Mouse (Mus musculus) intestine, embryonic 15.5 days (tissue): ENCODE results near the gene Spi1. TPM values are rescaled to one million over a fixed set of nuclear protein-coding genes. Genes with fewer than 3 reads are reported as not detected.
A peak's percentile ranks its signal among the peaks of the same experiment; 100 is the strongest.

Experiments used
- ATAC-seq: fragments of 200-750 bp; cut with Nextera tagmentation; 2 replicates; pipeline ENCODE4 v1.8.0; 2017; ENCODE audit warnings: moderate TSS enrichment, moderate library complexity
- H3K27ac ChIP-seq: fragments of 300-500 bp; sonication (generic); 2 replicates; pipeline ENCODE4 v1.5.1; 2015; ENCODE audit warnings: mild to moderate bottlenecking, inconsistent platforms
- H3K27me3 ChIP-seq: fragments of 300-500 bp; sonication (generic); replicated peaks from 2 replicates; pipeline ENCODE4 v1.6.1; 2015; ENCODE audit warnings: inconsistent platforms
- H3K36me3 ChIP-seq: fragments of 300-500 bp; sonication (generic); 2 replicates; pipeline ENCODE4 v1.6.1; 2015; ENCODE audit warnings: inconsistent platforms
- H3K4me1 ChIP-seq: fragments of 300-500 bp; sonication (generic); replicated peaks from 2 replicates; pipeline ENCODE4 v1.6.1; 2015; ENCODE audit warnings: inconsistent platforms
- H3K4me2 ChIP-seq: fragments of 300-500 bp; sonication (generic); replicated peaks from 2 replicates; pipeline ENCODE4 v1.6.1; 2015; ENCODE audit warnings: mild to moderate bottlenecking, inconsistent platforms
- H3K4me3 ChIP-seq: fragments of 300-500 bp; sonication (generic); replicated peaks from 2 replicates; pipeline ENCODE4 v1.5.1; 2015; ENCODE audit warnings: inconsistent platforms
- H3K9ac ChIP-seq: fragments of 300-500 bp; sonication (generic); 2 replicates; pipeline ENCODE4 v1.6.1; 2015; ENCODE audit warnings: inconsistent platforms
- H3K9me3 ChIP-seq: fragments of 300-500 bp; sonication (generic); 2 replicates; pipeline ENCODE4 v1.6.1; 2016; ENCODE audit warnings: inconsistent platforms
- WGBS: fragments of 180-500 bp; shearing (Covaris S2); methylation state at CpG from one replicate; pipeline ENCODE4 v1.1.7; 2015; 5-methylcytosine and 5-hydroxymethylcytosine counted together
- polyA plus RNA-seq: library from polyadenylated mRNA; unstranded; fragments of >200 nt; fragmentation: Nextera tagmentation; extraction: Ambion mirVana; gene quantifications from 2 replicates; pipeline ENCODE4 v1.2.1, GENCODE M21; 2015

Gene Spi1
- polyA plus RNA-seq, 1 experiment from 2014 or later, result 7.9 TPM

DNA sequence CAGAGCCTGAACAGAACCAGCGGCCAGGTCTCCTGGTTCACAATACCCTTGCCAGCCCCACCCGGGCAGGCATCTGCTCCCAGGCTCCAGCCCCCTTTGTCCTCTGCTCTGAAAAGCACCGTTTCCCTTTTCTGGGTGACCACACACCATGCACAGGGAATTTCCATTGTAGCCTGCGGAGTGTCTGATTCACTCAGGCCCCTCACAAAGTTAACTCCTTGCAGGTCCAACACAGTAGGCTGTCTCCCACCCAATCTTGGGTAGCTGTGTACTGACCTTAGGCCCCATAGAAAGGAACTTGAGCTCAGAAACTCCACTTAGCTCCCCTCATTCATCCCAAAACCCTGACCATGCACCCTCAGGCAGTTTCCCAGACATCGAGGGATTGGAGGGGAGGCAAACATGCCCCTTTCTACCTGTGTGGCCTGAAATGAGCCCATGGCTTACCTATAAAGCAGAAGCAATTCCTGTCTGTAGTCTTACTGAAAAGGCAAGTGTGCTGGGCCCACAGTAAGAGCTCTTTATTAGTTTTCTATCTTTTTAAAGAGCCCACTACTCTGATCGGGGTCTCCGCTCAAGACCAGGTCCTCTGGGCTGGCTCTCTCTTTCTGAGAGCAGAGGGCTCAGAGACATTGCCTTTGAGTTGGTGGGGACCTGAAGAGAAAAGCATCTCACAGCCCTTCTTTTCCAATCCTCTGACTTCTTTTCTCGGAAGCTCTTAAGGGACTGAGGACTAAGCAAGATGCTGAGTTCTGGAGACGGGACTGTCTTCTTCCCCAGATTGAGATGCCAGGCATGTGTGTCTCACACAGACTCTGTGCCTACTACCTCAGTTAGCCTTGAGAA lies 4.4 kb downstream of the Spi1 start:
- Histone ChIP-seq H3K36me3 (no peaks in the 10 kb centered on the region), H3K4me2 (no peak overlapping the region), H3K27ac (no peak overlapping the region), H3K9me3 (no peaks in the 10 kb centered on the region), H3K9ac (no peak overlapping the region), H3K4me3 (no peak overlapping the region), H3K27me3 (no peaks in the 10 kb centered on the region), H3K4me1 (no peaks in the 10 kb centered on the region)
- no peak for ATAC-seq
- 78% methylated on average over 9 of the region's 9 CpGs for WGBS

DNA sequence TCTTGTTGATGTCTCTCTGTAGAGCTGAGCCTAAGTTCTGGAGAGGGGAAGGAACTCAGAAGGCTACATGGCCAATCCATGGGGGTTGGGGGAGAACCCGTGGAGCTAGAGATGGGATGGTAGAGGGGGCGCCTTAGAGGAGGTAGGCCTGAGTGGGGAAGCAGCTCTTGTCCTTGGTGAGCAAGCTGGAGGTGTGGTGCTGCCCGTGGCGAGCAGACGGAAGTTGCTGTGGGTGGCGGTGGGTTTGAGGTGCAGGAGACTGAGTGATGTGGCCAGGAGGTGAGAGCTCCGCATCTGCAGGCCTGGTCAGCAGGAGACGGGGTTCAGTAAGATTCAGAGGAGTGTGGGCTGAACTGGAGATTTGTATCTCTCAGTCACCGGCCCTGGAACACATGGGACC lies 5.3 kb downstream of the Spi1 start:
- Histone ChIP-seq H3K9me3 (no peaks in the 10 kb centered on the region), H3K4me3 (no peak overlapping the region), H3K4me2 (no peak overlapping the region), H3K4me1 (no peaks in the 10 kb centered on the region), H3K27ac (no peak overlapping the region), H3K36me3 (no peaks in the 10 kb centered on the region), H3K27me3 (no peaks in the 10 kb centered on the region), H3K9ac (no peak overlapping the region)
- ATAC-seq, result no peak
- 78% methylated on average over 9 of the region's 9 CpGs for WGBS

GRCm38 (mm10) chr2:91088987-91089386 lies 6.8 kb downstream of the Spi1 start:
- no peak for ATAC-seq
- Histone ChIP-seq H3K36me3 (no peaks in the 10 kb centered on the region), H3K27me3 (no peaks in the 10 kb centered on the region), H3K9ac (no peak overlapping the region), H3K27ac (no peak overlapping the region), H3K9me3 (no peaks in the 10 kb centered on the region), H3K4me2 (no peak overlapping the region), H3K4me3 (no peak overlapping the region), H3K4me1 (no peaks in the 10 kb centered on the region)
- 84% methylated on average over 9 of the region's 9 CpGs for WGBS

GRCm38 (mm10) chr2:91090208-91090607 lies 8.0 kb downstream of the Spi1 start:
- WGBS, result 72% methylated on average over 6 of the region's 6 CpGs
- no peak overlapping the region for H3K4me2 ChIP-seq
- ATAC-seq, result no peak
- H3K4me1 ChIP-seq, result no peaks in the 10 kb centered on the region
- no peak overlapping the region for H3K9ac ChIP-seq
- no peaks in the 10 kb centered on the region for H3K27me3 ChIP-seq
- no peak overlapping the region for H3K27ac ChIP-seq
- H3K9me3 ChIP-seq, result no peaks in the 10 kb centered on the region
- H3K4me3 ChIP-seq, result no peak overlapping the region
- H3K36me3 ChIP-seq, result no peaks in the 10 kb centered on the region

DNA sequence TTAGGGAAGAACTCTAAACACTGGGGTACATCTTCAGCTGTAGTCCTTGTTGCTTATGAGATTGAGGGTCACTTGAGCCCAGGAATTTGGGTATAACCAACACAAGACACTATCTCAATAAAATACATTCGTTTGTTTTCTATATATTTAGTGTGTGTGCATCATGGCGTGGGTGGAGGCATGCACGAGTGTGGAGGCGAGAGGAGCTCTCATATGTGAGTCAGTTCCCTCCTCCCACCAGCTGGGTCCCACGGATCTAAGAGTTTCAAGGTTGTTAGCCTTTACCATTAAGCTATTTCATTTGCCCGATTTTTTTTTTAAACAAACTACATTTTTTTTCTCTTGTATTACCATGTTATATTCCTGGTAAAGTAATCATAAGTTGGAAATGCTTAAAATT lies 8.6 kb downstream of the Spi1 start:
- H3K27me3 ChIP-seq, result no peaks in the 10 kb centered on the region
- no peak overlapping the region for H3K9ac ChIP-seq
- H3K9me3 ChIP-seq, result no peaks in the 10 kb centered on the region
- no peaks in the 10 kb centered on the region for H3K4me1 ChIP-seq
- no peak overlapping the region for H3K4me3 ChIP-seq
- no peak overlapping the region for H3K4me2 ChIP-seq
- 74% methylated on average over 6 of the region's 6 CpGs for WGBS
- no peak for ATAC-seq
- H3K27ac ChIP-seq, result no peak overlapping the region
- no peaks in the 10 kb centered on the region for H3K36me3 ChIP-seq

GRCm38 (mm10) chr2:91096524-91096923 lies 14.3 kb downstream of the Spi1 start:
- no peaks in the 10 kb centered on the region for H3K27me3 ChIP-seq
- WGBS, result 63% methylated on average over 14 of the region's 14 CpGs
- H3K9me3 ChIP-seq, result no peaks in the 10 kb centered on the region
- H3K4me1 ChIP-seq, result no peaks in the 10 kb centered on the region
- ATAC-seq, result no peak
- H3K4me2 ChIP-seq, result no peak overlapping the region
- no peak overlapping the region for H3K27ac ChIP-seq
- H3K4me3 ChIP-seq, result 0 out of 2 replicates have a peak overlapping the region, but pooled peaks have one; percentile 6
- no peak overlapping the region for H3K9ac ChIP-seq
- no peaks in the 10 kb centered on the region for H3K36me3 ChIP-seq

DNA sequence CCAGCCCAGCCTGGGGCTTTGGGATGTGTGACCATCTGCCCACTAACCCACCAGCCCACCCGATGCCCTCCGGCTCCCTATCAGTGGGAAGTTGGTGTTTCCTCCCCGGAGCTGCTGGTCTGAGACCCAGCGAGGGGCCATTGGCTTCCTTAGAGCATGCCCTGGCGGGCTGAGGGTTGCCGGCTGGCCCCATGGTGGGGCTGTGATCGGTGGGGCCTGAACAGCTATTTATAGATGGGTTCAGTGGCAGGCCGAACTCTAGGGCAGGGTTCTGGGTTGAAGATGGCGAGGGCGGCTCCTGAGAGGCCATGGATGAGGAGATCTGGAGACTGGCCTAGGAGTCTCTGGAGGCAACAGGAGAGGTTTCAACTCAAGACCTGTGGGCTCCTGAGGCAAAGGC lies 14.8 kb downstream of the Spi1 start:
- no peak overlapping the region for H3K9ac ChIP-seq
- ATAC-seq, result no peak
- no peaks in the 10 kb centered on the region for H3K4me1 ChIP-seq
- H3K4me2 ChIP-seq, result no peak overlapping the region
- 0 out of 2 replicates have a peak overlapping the region, but pooled peaks have one; percentile 6 for H3K4me3 ChIP-seq
- H3K27ac ChIP-seq, result no peak overlapping the region
- H3K9me3 ChIP-seq, result no peaks in the 10 kb centered on the region
- WGBS, result 83% methylated on average over 10 of the region's 10 CpGs
- no peaks in the 10 kb centered on the region for H3K36me3 ChIP-seq
- H3K27me3 ChIP-seq, result no peaks in the 10 kb centered on the region

DNA sequence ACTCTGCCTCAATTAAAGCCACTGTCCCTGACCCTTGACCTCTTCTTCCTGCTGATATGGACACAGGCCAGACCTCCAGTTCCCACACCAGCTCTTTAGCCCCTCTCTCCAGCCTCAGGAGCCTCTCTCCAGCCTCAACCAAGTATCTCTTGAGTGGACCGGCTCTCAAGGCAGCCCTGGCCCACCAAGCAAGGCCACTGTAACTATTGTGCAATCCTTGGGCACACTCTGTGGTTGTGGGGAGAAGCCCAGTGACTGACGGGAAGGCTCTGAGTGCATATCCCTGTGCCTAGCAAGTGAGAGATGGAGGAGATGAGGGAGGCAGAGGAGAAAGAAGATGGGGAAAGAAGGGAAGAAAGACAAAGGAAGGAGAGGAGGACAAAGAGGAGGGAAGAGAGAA lies 16.0 kb downstream of the Spi1 start:
- 69% methylated on average over 2 of the region's 2 CpGs for WGBS
- ATAC-seq, result no peak
- Histone ChIP-seq H3K4me2 (no peak overlapping the region), H3K27ac (no peak overlapping the region), H3K4me3 (no peak overlapping the region), H3K36me3 (no peaks in the 10 kb centered on the region), H3K9me3 (no peaks in the 10 kb centered on the region), H3K9ac (no peak overlapping the region), H3K4me1 (no peaks in the 10 kb centered on the region), H3K27me3 (no peaks in the 10 kb centered on the region)

GRCm38 (mm10) chr2:91101124-91101740 lies 19.0 kb downstream of the Spi1 start:
- Histone ChIP-seq H3K4me1 (no peaks in the 10 kb centered on the region), H3K27me3 (no peaks in the 10 kb centered on the region), H3K36me3 (no peaks in the 10 kb centered on the region), H3K9ac (no peak overlapping the region), H3K4me3 (no peak overlapping the region), H3K9me3 (no peaks in the 10 kb centered on the region), H3K27ac (no peak overlapping the region), H3K4me2 (no peak overlapping the region)
- WGBS, result 8% methylated on average over 7 of the region's 7 CpGs
- peak; percentile 91 for ATAC-seq

GRCm38 (mm10) chr2:91108156-91108555 lies 26.0 kb downstream of the Spi1 start:
- H3K27ac ChIP-seq, result no peak overlapping the region
- no peaks in the 10 kb centered on the region for H3K36me3 ChIP-seq
- H3K9me3 ChIP-seq, result no peaks in the 10 kb centered on the region
- H3K4me1 ChIP-seq, result no peaks in the 10 kb centered on the region
- 77% methylated on average over 3 of the region's 3 CpGs for WGBS
- no peak overlapping the region for H3K4me3 ChIP-seq
- no peaks in the 10 kb centered on the region for H3K27me3 ChIP-seq
- no peak for ATAC-seq
- no peak overlapping the region for H3K9ac ChIP-seq
- no peak overlapping the region for H3K4me2 ChIP-seq

GRCm38 (mm10) chr2:91109241-91109640 lies 27.1 kb downstream of the Spi1 start:
- Histone ChIP-seq H3K4me1 (no peaks in the 10 kb centered on the region), H3K4me2 (no peak overlapping the region), H3K4me3 (no peak overlapping the region), H3K9ac (no peak overlapping the region), H3K36me3 (no peaks in the 10 kb centered on the region), H3K9me3 (no peaks in the 10 kb centered on the region), H3K27ac (no peak overlapping the region), H3K27me3 (no peaks in the 10 kb centered on the region)
- ATAC-seq, result no peak
- WGBS, result 81% methylated on average over 5 of the region's 5 CpGs

- 86% methylated on average over 5 of the region's 5 CpGs for WGBS
- no peak overlapping the region for H3K4me3 ChIP-seq
Observed at GRCm38 (mm10) chr2:91109807-91110385, 27.7 kb downstream of the Spi1 start.

More at GRCm38 (mm10) chr2:91109807-91110385, 27.7 kb downstream of the Spi1 start:
- Histone ChIP-seq H3K36me3 (no peaks in the 10 kb centered on the region), H3K9ac (no peak overlapping the region), H3K4me2 (no peak overlapping the region), H3K9me3 (no peaks in the 10 kb centered on the region), H3K27me3 (no peaks in the 10 kb centered on the region), H3K4me1 (no peaks in the 10 kb centered on the region), H3K27ac (no peak overlapping the region)
- ATAC-seq, result no peak
